Mouse (Mus musculus) layer of hippocampus, adult 8-10 months (tissue): ENCODE measurements around the gene Kndc1. TPM values are rescaled to one million over a fixed set of nuclear protein-coding genes. Genes with fewer than 3 reads are reported as not detected.
A peak's percentile ranks its signal among the peaks of the same experiment; 100 is the strongest.

ENCODE experiments used
- DNase-seq, 2 experiments: peaks; one replicate each; pipeline ENCODE4 v3.0.0; 2022; ENCODE audit warnings: low spot score in 2 of 2
- total RNA-seq, 4 experiments: library from RNA; stranded (reverse); gene quantifications; 2 replicates each; pipeline ENCODE4 v1.2.4; 2022

Gene Kndc1
- total RNA-seq, 4 experiments from 2014 or later, result 90.0 to 103 (median 95.8) TPM

GRCm38 (mm10) chr7:139951079-139951478, 56.6 kb downstream of the Kndc1 start:
- no peak for DNase-seq

GRCm38 (mm10) chr7:139951991-139952633, 57.6 kb downstream of the Kndc1 start:
- no peak for DNase-seq

GRCm38 (mm10) chr7:139955505-139955904, 61.0 kb downstream of the Kndc1 start:
- DNase-seq, result no peak

DNA sequence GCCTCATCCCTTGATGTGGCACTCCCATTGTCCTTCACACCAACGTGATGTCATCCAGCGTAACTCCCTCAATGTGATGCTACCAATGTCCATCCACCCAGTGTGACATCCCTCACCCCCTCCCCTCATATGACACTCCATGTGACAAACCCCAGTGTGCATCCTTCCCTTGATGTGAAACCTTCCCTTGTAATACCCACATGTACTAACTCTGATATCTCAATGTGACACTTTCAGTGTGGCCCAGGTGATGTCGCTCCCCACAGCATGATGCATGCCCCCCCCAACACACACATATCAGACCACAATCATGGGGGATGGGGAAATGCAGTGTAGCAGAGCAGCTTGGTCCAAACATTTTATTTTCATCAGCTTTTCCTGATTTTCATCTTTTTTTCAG, 62.2 kb downstream of the Kndc1 start:
- no peak for DNase-seq

- DNase-seq, result no peak
These were observed 62.9 kb downstream of the Kndc1 start for GRCm38 (mm10) chr7:139957437-139957836.

GRCm38 (mm10) chr7:139957958-139958357, 63.5 kb downstream of the Kndc1 start:
- DNase-seq, result no peak

- no peak for DNase-seq
These were observed 66.6 kb downstream of the Kndc1 start for GRCm38 (mm10) chr7:139961141-139961540.

GRCm38 (mm10) chr7:139963814-139964213, 69.3 kb downstream of the Kndc1 start:
- no peak for DNase-seq

DNA sequence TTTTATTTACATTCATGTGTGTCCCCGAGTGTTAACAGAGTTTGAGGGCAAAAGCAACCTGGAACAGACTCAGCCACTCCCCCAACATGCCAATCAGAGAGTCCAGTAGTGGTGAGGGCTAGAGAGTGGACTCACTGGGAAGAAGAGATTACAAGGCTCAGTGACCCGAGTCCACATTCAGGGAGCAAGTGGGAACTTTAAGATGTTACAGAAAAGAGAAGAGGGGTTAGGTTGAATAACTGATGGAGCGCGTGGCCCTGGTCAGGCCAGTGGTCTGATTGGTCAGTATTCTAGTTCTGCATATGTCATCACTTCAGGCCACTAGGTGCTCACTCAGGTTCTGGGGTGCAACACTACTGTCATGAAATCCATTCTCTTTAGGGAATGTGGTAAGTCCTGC, 72.7 kb downstream of the Kndc1 start:
- no peak for DNase-seq

DNA sequence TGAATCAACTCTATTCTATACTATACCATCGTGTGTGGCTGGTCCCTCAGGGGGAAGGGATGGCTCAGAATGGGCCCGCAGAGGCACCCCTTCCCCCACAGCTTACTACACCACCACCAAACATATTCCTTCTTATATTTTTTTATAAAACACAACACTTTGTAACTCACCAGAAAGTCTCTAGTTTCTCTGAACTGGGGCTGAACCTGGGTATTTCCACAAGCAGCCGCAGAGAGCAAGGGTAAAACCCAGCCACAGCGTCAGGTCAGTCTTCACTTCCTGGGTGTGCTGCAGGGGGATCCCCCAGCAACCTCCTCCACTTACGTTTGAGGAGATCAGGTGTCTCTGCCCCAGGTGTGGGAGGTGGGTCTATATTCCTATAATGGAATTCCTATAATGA, 73.9 kb downstream of the Kndc1 start:
- DNase-seq, result no peak

DNA sequence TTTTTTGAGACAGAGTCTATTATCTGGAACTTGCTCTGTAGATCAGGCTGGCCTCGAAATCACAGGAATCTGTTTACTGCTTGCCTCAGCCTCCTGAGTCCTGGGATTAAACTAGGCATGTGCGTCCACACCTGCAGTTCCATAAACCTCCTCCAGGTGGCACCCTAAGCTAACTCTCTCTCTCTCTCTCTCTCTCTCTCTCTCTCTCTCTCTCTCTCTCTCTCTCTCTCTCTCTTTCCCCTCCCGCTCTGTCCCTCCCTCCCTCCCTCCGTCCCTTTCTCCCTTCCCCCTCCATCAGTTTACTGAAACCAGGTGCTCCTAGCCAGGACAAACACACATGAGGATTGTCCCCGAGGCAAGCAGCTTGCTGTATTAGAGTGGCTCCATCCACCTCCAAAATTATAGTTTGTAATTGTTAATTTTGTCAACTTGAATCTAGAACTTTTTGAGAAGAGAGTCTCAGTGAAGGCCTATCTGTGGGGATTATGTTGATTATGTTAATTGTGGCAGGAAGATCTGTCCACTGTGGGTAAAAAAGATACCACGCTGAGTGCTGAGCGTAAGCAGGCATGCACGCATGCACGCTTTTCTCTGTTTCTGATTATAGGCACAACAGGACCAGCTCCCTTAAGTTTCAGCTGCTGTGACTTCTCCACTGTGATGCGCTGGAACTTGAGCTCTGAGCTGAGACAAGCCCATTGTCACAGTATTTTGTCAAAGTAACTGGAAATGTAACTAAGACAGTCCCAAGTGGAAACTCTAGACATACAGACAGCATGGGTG, 75.0 kb downstream of the Kndc1 start:
- DNase-seq, result peak; percentile 78 to 91

DNA sequence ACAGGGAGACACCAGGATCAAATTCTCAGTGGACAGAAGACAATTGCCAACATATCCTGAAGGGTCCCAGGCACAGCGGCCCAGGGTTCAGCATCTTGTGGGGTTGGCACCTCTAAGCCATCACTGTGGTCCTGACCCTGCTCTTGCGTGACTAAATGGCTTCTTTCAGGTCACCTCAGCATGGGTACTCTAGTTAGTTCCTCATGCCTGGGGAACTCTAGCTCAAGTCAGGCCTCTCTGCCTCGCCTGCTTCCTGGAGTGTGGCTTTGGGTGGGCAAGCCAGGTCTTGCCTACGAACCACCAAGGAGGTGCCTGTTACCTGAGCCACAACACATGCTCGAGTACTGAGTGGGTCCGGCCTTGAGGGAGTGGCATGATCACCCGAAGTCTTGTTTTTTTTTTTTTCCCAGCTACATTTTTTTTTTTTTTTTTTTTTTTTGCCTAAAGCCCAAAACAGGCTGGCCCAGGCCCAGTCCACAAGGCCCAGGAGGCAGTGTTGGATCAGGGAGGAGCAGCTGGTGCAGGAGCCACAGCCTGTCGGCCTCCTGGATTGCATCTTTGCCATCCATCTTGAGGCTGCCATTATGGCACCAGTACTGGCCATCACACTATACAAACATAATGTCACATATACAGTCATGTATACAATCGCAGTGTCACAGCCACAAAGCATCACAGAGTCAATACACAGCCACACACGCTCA, 75.9 kb downstream of the Kndc1 start:
- no peak for DNase-seq

GRCm38 (mm10) chr7:139970979-139971378, 76.5 kb downstream of the Kndc1 start:
- DNase-seq, result no peak

DNA sequence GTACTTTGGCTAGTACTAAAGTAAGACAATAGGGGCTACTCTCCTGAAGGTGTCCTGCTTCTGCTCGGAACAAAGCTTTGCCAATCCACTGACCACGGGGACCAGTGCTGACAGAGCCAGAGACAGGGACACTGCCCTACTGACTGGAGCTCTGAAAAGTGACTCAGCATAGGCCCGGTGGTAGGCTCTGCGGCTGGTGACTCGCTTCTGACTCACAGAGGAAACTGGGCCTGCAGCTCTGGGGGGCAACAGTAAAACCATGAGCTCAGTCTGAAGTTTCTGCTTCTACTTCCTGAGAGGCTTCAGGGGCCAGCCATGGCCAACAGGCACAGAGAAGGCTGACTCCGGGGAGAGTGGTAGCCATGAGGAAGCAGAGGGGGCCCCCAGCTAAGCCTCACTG, 76.9 kb downstream of the Kndc1 start:
- no peak for DNase-seq

GRCm38 (mm10) chr7:139972923-139973331, 78.4 kb downstream of the Kndc1 start:
- no peak for DNase-seq

DNA sequence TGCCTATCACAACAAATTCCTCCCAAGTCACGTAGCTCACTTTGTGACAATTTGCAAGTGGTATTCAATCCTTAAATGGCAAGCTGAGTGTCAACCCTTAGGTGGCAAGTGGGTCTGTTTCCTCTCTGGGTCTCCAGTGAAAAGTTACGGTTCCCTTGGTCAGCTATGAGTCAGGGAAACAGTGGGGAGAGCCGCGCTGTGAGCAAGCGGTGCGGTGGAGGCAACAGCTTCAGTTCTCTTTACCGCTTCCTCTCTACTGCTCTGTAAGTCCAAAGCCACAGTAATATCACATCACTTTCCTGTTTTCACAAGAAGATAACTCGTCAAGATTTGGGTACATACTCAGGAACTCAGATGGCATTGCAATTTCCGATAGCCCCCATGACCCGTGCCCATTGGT, 79.8 kb downstream of the Kndc1 start:
- no peak for DNase-seq

- DNase-seq, result no peak
These were observed 81.0 kb downstream of the Kndc1 start for GRCm38 (mm10) chr7:139975471-139975870.

DNA sequence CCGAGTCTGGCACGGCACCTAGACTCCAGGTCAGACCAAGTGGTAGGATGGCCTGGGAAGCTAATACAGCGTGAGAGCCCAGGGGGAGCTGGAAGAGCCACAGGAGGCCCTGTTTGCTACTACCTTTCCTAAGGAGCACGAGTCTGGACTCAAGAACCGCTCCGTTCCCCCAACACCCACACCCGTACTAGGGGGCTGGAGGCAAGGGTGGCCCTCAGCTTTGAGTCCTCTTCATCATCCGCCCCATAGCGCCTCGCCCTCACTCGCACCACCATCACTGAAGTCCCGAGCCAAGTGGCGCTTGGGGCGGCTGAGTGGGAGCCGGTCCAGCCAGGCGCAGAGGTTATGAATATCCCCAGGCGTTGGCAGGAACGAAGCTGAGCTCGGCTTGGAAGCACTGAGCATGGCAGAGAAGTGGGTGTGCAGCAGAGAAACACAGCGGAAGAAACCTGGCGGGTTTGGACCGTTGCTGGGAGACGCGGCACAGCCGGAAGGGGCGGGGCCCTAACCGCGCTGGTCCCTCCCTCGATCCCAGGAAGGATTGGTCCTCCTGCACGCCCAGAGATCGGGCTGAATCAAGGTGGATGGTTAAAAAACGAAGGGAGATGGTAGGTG, 83.9 kb downstream of the Kndc1 start, which contains the start of gene 6430531B16Rik:
Gene 6430531B16Rik (minus strand): TSS at position 478 of the 615 bp plus-strand sequence.
- DNase-seq, result peak; percentile 88 to 90

DNA sequence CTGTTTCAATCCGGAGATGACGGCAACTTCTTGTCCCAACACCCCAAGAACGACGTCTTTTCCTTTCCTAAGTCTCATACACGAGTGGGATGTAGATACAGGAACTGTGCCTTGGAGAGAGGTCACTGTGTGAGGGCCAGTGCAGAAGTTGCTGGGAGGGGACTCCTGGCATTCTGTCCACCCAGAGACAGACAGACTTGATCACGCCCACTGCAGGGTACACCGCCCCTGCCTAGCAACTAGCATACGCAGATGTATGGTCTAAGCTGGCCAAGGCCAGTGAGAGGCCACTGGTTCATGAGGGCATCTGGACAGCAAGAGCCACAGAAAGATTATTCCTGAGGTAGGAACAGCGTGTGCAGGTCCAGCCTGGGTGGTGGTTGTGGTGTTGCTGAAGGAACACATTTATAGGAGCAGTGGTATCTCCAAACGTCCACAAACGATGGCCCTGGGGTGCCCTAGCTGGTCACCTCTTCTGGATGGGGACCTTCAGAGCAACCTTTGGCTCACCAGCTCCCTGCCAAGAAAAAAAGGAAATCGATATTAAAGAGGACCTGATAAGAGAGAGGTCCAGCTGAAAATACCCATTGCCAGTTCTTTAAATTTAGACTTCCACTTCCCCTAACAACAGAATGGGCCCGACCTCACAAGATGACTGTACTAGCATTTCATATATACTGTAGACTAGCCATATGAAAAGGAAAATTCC, 84.7 kb downstream of the Kndc1 start:
- no peak for DNase-seq

DNA sequence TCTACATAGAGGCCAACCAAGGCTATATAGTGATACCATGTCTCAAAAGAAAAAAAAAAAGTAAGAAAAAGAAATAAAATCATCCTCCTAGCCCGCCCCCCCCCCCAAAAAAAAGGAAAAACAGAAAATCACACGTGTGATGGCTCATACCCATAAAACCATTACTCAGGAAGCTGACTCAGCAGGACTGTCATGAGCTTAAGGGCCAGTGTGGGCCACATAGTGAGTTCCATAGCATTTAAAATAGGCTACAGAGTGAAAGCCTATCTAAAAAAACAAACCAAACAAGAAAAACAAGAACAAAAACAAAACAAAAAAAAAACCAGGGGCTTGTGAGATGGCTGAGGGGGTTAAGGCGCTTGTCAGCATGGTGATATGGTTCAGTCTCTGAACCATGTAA, 86.3 kb downstream of the Kndc1 start:
- DNase-seq, result no peak

- DNase-seq, result no peak
These were observed 87.6 kb downstream of the Kndc1 start for GRCm38 (mm10) chr7:139982058-139982457.
